Mouse (Mus musculus): ENCODE results near the gene Eefsec. TPM values are rescaled to one million over a fixed set of nuclear protein-coding genes. Genes with fewer than 3 reads are reported as not detected.

The Eefsec gene
- polyA plus RNA-seq, 2 experiments from 2014 or later, result 28.4 to 30.5 TPM

DNA sequence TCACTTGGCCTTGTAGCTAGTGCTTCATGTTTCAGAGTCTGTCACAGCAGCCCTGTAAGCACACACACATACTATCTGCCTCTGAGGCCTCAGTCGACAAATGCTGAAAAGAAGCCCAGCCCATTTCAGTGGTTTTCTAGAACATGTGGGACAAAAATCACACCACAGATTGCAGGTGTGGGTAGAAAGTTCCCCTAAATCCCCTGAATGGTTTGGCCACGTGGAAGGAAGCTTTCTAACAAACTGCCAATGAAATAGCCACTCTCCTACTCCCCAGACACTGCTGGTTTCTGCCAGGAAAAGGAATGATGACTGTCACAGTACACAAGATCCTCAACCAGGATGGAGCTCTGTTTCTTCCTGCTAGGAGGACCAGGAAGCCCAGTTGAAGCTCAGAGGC lies 33.7 kb downstream of the Eefsec start:
- ATAC-seq, result no peak

DNA sequence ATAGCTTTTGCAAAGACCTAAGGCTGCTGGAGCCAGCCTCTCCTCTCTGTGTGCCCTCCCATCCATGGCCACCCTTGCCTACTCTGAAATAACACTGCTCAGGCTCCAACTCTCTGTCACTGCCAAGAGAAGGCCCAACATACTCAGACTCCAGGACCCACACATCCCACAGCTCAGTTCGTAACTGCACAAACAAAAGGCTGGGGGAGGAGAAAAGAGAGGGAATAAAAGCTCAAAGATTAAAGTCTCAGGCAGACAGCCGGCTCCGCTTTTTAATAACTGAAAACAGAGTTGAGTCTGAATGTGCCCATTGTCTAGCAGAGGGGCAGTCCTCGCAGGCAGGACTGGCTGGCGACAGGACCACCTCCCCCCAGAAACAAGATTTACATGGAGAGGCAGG lies 36.8 kb downstream of the Eefsec start:
- ATAC-seq, result no peak

DNA sequence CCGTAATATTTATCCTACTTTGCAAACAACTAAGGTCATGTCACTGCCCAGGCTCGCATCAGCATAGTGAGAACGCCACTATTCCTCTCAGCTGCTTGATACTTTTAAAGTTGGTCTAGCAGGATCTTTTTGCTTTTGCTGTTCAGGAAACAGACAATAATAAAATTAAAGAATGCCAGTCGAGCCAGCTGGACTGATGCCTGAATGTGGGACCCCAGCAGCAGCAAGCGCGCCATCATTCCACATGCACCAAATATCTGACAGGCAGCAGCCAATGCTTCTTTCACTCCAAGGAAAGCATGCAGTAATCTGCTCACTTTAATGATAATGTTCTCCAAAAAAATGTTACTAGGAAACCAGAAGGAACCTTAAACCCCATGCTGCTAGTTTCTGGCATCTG lies 45.9 kb downstream of the Eefsec start:
- ATAC-seq, result no peak

DNA sequence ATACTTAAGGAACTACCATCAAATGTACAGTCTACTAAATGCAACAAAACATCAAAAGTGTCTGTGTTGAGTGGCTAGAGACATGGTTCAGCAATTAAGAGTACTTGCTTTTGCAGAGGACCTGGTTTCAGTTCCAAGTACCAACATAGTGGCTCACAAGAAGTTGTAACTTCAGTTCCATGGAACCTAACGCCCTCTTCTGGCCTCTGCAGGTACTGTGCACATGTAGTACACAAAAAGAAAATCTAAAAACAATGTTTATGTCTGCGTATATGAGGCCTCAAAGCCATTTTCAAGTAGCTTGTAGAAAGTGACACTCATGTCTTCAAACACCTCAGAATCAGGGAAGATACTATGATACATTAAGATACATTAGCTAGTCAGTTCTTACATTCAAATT lies 48.4 kb downstream of the Eefsec start:
- no peak for ATAC-seq

DNA sequence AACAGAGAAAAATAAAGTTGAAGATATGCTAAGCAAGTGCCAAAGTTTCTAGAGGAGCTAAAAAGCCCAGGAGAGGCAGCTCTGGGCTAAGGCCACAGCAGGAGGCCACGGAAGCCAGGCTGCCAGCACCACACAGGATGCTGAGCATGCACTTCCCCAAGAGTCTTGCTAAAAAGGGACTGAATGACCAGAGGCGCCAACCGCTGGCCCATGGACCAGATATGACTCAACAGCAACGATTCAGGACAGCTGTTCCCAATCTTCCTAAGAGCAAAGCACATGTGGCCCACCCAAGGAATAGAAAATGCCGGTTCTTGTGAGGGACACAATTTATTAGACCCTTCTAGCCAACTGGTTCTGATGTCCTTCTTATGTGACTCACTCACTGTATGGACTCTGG lies 57.4 kb downstream of the Eefsec start:
- no peak for ATAC-seq

DNA sequence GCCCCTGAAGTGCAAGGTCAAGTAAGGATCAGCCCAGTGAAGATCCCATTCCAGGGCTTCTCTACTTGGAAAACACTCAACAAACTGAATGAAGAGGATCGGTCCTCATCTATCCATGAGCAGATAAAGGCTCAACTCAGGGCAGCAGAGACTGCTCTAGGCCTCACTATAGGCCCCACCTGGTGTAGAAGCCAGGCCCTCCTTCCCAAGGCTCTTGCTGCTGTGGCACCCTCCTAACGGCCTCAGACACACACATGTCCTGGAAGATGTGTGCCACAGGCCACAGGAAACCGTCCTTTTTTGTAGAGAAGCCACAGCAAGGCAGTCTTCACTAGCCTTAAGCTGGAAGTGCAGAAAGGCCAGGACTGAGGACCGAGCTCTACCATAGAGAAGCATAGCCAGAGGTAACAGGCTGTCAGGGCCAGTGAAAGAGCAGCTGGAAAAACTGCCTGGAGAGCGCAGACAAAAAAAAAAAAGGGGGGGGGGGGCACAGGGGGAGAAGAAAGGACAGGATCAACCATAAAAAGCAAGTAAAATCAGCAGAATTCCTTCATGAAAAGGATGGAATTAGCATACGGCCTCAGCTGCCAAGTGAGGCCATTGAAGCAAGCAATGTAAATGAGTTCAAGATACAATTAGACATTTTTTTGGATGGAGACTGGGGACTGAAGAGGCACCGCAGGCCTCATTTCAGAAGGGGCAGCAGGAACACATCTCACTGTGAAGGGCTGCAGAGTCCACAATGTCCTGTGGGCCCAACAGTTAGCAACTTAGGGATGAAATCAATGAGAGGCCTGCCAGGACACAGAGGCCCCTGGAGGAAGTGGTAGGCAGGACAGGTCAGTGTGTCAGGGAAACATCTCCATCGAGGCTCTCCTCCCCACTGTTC lies 58.3 kb downstream of the Eefsec start:
- no peak for ATAC-seq

DNA sequence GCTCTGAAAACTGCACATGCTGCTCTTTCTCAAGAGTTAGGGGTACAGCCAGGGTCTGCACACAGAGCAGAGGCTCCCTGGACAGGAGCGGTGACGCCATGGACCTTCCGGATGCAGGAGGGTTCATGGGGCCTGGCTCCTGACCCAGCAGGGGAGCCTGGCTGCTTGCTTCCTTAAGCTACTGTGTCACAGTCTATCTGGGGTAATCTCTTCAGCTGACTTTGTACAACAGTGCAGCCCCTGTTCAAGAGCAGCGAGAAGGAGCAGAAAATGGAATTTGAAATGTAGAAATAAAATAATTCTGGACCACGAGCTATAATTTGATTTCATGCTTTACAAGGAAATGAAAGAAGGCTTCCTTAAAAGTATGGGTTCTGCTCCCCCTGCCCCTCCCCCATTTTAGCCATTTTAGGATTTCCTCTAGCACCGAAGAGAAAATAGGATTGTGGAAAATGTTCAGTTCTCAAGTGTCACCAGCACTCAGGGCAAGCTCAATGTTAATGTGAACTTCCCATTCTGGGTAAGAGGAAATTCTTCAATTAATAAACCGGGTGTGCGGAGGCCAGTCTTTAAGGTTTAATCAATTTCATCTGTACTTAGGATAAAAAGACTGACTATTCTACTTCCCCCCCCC lies 61.8 kb downstream of the Eefsec start:
- ATAC-seq, result no peak

DNA sequence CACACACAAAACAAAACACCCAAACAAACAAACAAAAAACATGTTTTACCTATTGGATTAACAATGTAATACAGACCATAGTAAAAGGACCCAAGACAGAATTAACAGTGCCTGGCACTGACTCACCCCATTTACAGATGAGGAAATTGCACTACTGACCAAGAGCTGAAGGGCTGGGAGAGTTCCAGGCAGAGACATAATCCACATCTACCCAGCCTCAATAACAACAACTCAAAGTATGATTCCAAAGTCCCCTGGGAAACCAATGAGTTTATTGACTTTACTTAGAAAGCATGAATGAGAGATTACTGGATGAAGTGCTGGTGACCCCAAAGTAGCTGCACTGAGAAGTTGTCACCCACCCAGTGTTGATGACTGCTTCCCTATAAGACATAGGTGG lies 62.6 kb downstream of the Eefsec start:
- ATAC-seq, result no peak

DNA sequence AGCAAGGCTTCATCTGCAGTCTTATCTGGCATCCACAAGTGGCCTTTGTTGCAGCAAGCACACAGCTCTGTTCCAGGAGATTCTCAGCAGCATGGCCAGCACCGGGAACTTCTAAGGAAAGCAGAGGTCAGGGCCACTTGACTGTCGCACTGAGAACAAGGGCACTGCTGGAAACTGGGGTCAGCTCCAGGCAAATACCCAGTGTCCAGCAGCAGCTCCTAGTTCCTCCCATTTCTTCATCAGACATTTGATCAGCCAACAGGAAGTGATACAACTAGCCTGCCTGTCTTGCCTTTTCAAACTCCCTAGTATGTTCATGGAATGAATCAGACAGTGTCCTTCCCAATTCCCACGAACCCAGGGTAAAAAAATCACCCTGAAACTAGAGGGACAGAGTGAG lies 66.6 kb downstream of the Eefsec start:
- ATAC-seq, result no peak

DNA sequence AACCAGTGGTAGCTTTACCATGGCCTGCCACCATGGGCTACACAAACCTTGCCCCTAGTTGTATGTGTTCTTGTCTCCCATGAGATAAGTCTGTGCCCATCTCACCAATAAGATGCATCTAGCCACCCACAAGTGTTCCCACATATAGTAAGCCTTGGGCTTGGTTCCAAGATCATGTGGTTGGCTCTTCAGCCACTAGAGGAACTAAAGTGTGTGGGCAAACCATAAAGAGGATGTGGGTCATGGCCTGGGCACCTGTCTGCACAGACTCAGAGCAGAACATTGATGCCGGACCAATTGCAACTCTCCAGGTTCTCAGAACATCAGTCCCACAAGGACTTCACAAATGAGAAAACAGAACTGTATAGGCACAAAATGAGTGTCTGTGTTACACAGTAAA lies 67.5 kb downstream of the Eefsec start:
- peak; percentile 83 for ATAC-seq

DNA sequence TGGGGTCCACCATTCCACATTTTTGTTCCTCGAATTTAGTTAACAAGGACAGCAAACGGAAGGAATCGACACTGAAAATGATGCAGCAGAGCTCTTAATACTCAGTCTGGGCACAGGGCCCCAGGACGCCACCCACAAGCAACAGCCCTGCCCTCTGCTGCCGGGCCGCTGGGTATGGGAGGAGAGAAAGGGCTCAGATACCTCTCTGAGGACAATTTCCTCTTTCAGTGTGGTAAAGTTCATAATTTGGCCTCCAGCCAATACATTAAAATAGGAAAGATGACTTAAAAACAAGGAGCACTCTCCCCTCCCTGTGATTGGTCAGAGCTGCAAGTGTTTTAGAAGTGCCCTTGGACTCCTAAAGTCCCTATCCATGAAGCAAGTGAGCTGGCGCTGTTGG lies 72.1 kb downstream of the Eefsec start:
- no peak for ATAC-seq

DNA sequence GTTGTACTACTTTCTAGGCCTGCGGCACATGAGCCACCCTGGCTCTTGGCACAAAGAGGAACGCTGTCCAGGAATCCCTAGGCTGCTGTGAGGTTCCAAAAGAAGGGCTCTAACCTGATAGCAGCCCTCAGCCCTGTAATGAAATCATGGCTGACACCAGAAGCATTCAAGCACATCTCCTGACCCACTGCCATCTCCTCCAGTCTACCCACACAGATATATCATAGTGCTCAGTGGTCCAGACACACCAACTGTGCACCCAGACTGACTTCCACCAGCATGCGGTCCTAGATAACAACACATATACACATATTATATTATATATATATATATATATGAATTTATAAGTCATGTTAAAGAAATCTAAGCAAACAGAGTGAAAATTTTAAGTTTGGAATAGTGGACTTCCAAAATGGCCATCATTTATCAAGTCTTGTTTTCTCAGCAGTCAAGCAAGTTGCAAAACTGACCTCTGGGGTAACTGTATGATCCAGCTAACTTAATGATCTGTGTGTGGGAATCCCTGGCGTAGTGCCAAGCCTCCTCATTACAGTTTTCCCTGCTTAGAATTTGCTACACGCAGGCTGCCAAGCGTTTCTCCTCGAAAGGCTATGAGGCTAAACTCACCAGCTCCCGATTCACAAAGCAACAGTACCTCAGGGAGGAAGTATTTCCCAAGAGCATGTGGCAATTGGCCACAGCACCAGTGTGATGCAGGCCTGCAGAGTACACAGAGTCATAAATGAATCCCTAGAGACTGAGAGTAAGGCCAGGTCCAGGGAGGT lies 76.3 kb downstream of the Eefsec start:
- ATAC-seq, result no peak

DNA sequence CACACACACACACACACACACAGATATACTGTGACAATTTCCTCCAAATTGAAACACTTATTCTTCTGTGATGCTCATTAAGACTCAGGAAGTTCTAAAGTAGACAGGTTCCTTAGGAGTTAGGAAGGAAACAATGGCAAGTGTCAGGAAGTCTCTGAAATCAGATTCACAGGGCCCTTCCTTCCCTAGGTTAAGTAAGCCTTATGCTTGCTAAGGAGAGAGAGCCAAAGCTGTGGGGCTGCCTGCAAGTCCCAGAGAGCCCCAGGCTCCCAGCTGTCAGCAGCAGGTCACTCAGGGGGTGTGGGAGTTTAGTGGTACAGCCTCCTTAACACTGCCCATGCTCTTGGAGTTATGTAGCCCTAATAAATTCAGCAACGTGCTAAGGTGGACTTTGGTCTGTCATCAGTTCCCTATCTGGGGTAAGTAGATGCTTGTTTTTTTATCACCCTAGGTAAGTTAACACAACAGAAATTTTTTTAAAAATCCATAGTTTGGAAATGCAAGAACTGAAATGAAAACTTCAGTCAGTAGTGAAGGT lies 82.8 kb downstream of the Eefsec start:
- no peak for ATAC-seq

DNA sequence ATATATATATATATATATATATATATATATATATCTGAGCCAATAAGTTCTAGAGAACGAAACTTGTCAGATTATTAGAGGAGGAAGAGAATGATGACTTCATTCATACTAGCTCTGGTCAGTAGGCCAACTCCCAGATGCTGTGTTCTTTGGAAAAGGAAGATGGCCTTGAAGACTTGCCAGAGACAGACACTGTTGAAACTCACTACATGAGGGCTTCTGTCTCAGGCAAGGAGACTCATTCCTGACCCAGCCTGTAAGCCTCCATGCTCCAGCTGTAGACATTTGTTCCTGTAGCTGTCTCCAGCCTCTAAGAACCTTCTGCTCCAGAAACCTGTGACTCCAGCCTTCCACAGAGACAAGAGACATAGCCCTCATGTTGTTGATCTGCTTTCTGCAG lies 85.2 kb downstream of the Eefsec start:
- no peak for ATAC-seq

DNA sequence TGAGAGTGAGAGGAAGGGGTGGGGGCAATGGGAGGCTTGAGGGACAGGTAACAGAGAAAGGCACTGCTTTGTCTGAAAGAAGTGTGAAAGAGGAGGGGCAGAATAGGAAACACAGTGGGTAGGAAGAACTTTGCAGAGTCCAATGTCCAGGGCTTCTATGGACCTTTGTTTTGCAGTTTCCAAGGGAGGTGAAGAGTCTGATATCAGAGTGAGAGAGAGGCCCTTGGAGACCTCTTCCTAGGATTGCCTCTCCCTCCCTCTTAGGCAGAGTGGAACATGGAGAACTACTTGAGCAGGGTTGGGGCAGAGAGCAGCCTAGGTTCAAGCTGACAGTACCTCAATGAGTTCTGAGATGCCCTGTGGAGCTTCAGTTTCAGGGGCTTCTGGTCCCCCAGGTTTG lies 88.1 kb downstream of the Eefsec start:
- no peak for ATAC-seq

DNA sequence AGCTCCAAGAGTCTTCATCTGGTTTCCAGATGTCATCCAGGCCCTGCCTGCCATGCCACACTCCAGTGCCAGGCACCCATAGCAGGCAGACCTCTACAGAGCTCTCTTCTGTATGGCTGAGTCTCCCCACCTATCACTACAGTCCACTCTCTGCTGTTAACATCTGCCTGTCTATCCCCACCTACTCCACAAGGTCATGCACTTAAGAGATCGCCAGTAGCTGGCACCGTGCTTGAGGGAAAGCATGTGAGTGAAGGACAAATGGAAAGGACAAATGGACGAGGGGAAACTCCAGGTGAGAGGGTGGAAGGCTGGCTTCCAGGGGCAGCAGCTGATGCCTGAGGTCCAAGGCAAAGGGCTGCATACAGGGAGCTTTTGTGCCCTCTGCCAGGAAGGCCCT lies 90.5 kb downstream of the Eefsec start:
- no peak for ATAC-seq

DNA sequence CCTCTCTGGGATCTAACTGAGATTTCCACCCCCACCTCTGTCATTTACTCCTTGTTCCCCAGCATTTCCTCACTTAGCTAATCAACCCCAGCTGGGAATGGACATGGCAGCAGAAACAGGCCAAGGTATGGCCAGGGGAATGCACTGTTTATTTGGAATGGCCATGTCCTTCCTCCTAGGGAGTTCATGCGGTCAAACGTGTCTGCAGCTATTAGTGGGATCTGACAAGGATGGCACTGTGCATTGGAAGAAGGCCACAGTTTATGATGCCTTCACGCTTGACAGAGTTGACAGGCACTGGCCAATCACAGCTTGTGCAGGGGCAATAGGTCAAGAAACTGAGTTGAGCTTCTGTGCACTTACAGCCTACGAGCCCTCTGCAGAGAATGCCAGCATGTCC lies 93.8 kb downstream of the Eefsec start:
- no peak for ATAC-seq

DNA sequence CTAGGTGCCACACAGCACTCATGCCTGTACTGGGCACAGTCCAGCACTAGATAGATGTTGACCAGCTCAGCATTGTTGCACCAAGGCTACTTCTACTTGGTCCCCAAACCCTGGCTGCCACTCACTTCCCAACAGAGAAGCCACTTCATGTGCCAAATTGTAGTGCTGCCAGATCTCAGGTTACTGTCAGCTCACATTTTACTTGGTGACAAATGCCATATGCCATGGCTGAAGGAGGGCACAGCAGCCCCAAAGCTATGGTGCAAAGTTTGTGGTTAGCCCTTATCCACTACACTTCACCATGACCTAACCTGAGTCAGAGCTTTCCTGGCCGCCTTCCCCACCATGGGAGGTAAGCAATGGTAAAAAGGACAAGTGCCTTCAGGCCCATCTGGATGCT lies 99.6 kb downstream of the Eefsec start:
- no peak for ATAC-seq

DNA sequence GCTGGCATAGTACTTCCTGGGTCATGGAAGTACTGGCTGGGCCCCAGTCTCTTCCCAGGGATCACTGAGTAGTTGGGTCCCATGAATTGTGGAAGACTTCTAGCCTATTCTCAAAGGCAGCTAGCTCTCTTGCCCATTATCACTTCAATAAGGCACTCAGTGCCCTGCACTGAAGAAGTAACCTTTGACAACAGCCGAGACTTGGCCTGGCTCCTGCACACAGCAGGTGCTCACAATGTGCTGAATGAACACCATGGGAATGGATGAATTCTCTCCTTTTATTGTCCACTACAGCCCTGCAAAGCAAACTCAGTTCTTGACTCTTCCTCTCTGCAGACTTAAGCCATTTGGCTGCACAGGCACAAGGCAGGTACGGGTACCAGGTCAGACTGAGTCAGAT lies 101.0 kb downstream of the Eefsec start:
- ATAC-seq, result no peak

DNA sequence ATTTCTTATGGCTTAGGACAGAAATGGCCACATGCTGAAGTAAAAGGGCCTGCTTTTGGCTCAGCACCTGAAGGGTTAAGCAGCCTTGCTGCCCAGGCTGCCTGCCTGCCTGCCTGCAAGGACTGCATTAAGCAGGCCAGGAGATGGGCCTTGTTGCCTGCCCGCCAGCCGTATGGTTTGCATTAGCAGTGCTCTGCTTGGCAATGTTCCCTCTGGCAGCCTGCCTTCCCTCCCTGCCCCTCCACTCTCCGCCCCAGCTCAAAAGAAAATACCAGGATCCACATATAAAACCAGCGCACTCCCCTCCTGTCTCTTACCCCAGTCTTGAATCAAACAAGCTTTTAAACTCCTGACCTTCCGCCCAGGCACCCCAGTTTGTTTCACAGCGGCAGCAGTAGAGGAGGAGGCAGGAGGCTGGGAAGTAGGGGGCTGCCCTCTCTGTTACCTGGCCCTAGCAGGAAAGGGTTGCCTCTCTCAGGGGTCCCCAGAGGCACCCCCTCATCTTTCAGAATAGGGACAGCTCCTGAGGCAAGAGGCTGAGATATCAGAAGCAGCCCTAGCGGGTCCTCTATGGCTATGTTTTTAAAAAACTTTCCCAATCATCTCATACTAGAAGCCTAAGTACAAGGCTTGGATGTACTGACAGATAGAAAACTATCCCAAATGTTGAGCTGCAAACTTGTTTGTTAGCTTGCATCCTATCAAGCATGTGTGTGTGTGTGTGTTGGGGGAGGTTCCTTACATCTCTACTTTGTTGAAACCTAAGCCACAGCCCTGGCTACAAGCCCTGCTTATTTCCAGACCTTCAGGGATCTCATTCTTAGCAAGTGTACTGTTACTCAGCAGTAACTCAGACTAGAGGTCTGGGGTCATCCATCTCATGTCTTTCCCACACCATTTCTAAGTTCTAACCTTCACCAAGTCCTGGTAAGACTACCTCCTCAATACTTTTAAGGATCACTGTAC lies 102.6 kb downstream of the Eefsec start:
- no peak for ATAC-seq

DNA sequence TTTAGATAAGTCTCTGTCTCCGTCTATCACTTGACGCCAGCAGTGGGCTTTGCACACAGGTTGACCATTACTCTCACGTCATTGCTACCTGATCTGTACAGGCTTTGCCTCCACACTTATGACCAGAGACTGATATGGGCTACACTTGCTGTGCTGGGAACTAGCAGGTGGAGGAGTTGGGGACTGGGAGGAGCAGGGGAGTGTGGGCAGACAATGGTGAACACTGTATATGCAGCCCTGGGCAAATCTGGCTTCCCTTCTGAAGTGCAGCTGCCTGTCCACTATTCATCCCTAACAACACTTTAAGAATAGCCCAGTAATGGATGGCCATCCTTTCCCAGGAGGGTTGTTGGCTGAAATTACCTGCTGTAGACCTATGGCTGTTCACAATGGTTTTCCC lies 103.4 kb downstream of the Eefsec start:
- ATAC-seq, result no peak

DNA sequence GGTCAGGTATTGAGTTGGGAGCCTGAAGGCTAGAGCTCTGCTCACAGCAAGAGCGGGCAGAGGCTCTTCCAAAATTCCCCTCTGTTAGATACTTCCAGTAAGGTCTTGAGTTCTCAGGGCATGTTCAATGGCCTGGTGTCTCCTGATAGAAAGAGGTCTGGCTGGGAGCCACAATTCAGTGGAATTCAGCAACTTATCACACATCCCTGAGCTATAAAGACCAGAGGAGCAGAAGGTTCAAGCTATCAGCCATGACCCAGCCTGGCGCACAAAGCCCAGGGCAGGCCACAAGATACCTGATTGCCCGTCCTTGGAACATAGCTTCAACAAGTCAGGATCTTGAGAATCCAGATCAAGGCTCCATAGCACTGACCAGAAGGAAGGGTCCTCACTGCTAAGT lies 105.2 kb downstream of the Eefsec start:
- ATAC-seq, result no peak

Data from activated CD4-positive, CD25-positive, alpha-beta regulatory T cell, adult 4 months (primary cell).